Mouse (Mus musculus) myocyte (in vitro differentiated cells): ENCODE measurements at regions not wholly inside any gene's neighbourhood (a gene's known extent, or its start where the extent isn't known, plus 50 kb on each side); places are given as distances from the start of the nearest gene placed in this dataset.

Source experiments
- MAX ChIP-seq: IDR thresholded peaks from one replicate; pipeline ENCODE4 v1.6.1; 2011; ENCODE audit warnings: low read depth, mild to moderate bottlenecking, control low read depth
- MYOG ChIP-seq, 3 experiments: IDR thresholded peaks; one replicate each; pipeline ENCODE4 v1.6.1; 2011; ENCODE audit warnings: control low read depth in 2 of 3, low read depth in 2 of 3, mild to moderate bottlenecking in 2 of 3; ENCODE audit not compliant: insufficient read length in 2 of 3, control insufficient read depth in 1 of 3, insufficient read depth in 1 of 3
- POLR2A ChIP-seq: IDR thresholded peaks from one replicate; pipeline ENCODE4 v1.6.1; 2011; ENCODE audit warnings: low read depth, mild to moderate bottlenecking, control low read depth, moderate library complexity; ENCODE audit not compliant: insufficient read length
- SRF ChIP-seq: IDR thresholded peaks from one replicate; pipeline ENCODE4 v1.6.1; 2011; ENCODE audit warnings: low read depth; ENCODE audit not compliant: control insufficient read depth, insufficient read length
- TCF12 ChIP-seq: IDR thresholded peaks from one replicate; pipeline ENCODE4 v1.6.1; 2011; ENCODE audit warnings: mild to moderate bottlenecking, control low read depth; ENCODE audit not compliant: poor library complexity, insufficient read depth, severe bottlenecking
- USF1 ChIP-seq: IDR thresholded peaks from one replicate; pipeline ENCODE4 v1.6.1; 2011; ENCODE audit warnings: low read depth, mild to moderate bottlenecking, control low read depth, moderate library complexity

GRCm38 (mm10) chr6:110132271-110132670 is 513.1 kb upstream of the Grm7 start:
- TF ChIP-seq MAX (no peak), POLR2A (no peak), TCF12 (no peak), MYOG (IDR thresholded peaks at IDR 0.05; ENCODE audit: control insufficient read depth in 1 of 3, insufficient read depth in 1 of 3, insufficient read length in 2 of 3, low read depth in 2 of 3) (no peak), USF1 (no peak), SRF (no peak)
